Comparison of ENCODE assay signal across 34 mouse cellular contexts in genomic region chrX:9256766-9257165, GRCm38 (mm10). TPM values are rescaled to one million over a fixed set of nuclear protein-coding genes. Genes with fewer than 3 reads are reported as not detected.
A peak's percentile ranks its signal among the peaks of the same experiment; 100 is the strongest.
DNase-seq lines count a peak whose midpoint lies in the region; ATAC-seq and TF ChIP-seq lines count a peak whose summit lies in the region.
"Had no signal": no experiment of that assay in that cellular context is flagged by ENCODE, and none has a peak within 500 bp of the region (broad histone marks: within the 10 kb centered on the region; RNA-seq: fewer than 3 reads in every experiment).

TSS of gene Gm14862 (minus strand) at chrX:9256899.

- peak; percentile 35; the same call in 1 of the 2 replicates for ATAC-seq in stomach, embryonic 15.5 days (ENCODE audit: insufficient read depth, low FRiP score, low read depth)
- ATAC-seq in stomach, postnatal 0 days (ENCODE audit: low FRiP score, low TSS enrichment): no peak
- ATAC-seq in liver, embryonic 14.5 days (ENCODE audit: insufficient read depth): peak; percentile 84
- no peak for ATAC-seq in hindbrain, embryonic 13.5 days (ENCODE audit: low FRiP score)
- ATAC-seq: midbrain, embryonic 13.5 days had no signal

- H3K4me2 ChIP-seq in stomach, embryonic 15.5 days: no peak within 1 kb of the TSS
- H3K4me2 ChIP-seq in stomach, postnatal 0 days (replicated peaks; ENCODE audit: low read depth): no peak within 1 kb of the TSS
- H3K4me2 ChIP-seq in liver, embryonic 14.5 days (ENCODE audit: low read depth): peak within 1 kb of the TSS; percentile 64
- no peak within 1 kb of the TSS for H3K4me2 ChIP-seq in hindbrain, embryonic 13.5 days
- H3K4me2 ChIP-seq: forebrain, embryonic 12.5 days; hindbrain, embryonic 12.5 days; kidney, embryonic 15.5 days; limb, embryonic 12.5 days; midbrain, embryonic 13.5 days; neural tube, embryonic 12.5 days had no signal

- no peaks in the 10 kb centered on the region for H3K36me3 ChIP-seq in stomach, embryonic 15.5 days
- H3K36me3 ChIP-seq in stomach, postnatal 0 days (ENCODE audit: control insufficient read depth, insufficient read depth, low read length): no peaks in the 10 kb centered on the region
- peaks cover 32% of the 10 kb centered on the region for H3K36me3 ChIP-seq in erythroblast, embryonic 14.5 days (ENCODE audit: control insufficient read depth)
- no peaks in the 10 kb centered on the region for H3K36me3 ChIP-seq in liver, embryonic 14.5 days (replicated peaks; ENCODE audit: control insufficient read depth, insufficient read depth, low read depth)
- H3K36me3 ChIP-seq in hindbrain, embryonic 13.5 days: no peaks in the 10 kb centered on the region
- H3K36me3 ChIP-seq: embryonic facial prominence, embryonic 10.5 days; forebrain, embryonic 12.5 days; hindbrain, embryonic 12.5 days; kidney, embryonic 15.5 days; limb, embryonic 12.5 days; midbrain, embryonic 13.5 days; neural tube, embryonic 12.5 days had no signal

- no peaks in the 10 kb centered on the region for H3K9me3 ChIP-seq in stomach, embryonic 15.5 days
- no peaks in the 10 kb centered on the region for H3K9me3 ChIP-seq in stomach, postnatal 0 days (ENCODE audit: control insufficient read depth, low read length)
- H3K9me3 ChIP-seq in erythroblast, embryonic 14.5 days (ENCODE audit: control insufficient read depth, low read length): no peaks in the 10 kb centered on the region
- no peaks in the 10 kb centered on the region for H3K9me3 ChIP-seq in liver, embryonic 14.5 days (ENCODE audit: control insufficient read depth, low read length)
- no peaks in the 10 kb centered on the region for H3K9me3 ChIP-seq in hindbrain, embryonic 13.5 days
- H3K9me3 ChIP-seq: embryonic facial prominence, embryonic 10.5 days; forebrain, embryonic 12.5 days; hindbrain, embryonic 12.5 days; kidney, embryonic 15.5 days; limb, embryonic 12.5 days; midbrain, embryonic 13.5 days; neural tube, embryonic 12.5 days had no signal

- no peak within 1 kb of the TSS for H3K27ac ChIP-seq in stomach, embryonic 15.5 days
- H3K27ac ChIP-seq in stomach, postnatal 0 days (replicated peaks): no peak within 1 kb of the TSS
- H3K27ac ChIP-seq in liver, embryonic 14.5 days: peak within 1 kb of the TSS; percentile 81
- H3K27ac ChIP-seq in hindbrain, embryonic 13.5 days: no peak within 1 kb of the TSS
- H3K27ac ChIP-seq: embryonic facial prominence, embryonic 10.5 days; forebrain, embryonic 12.5 days; hindbrain, embryonic 12.5 days; kidney, embryonic 15.5 days; limb, embryonic 12.5 days; midbrain, embryonic 13.5 days; neural tube, embryonic 12.5 days had no signal

- no peak within 1 kb of the TSS for H3K4me3 ChIP-seq in stomach, embryonic 15.5 days (replicated peaks)
- no peak within 1 kb of the TSS for H3K4me3 ChIP-seq in stomach, postnatal 0 days (ENCODE audit: low read depth, low read length)
- H3K4me3 ChIP-seq in erythroblast, embryonic 14.5 days (replicated peaks): peak within 1 kb of the TSS; percentile 67
- peak within 1 kb of the TSS; percentile 57 to 79 for H3K4me3 ChIP-seq in liver, embryonic 14.5 days (ENCODE audit: insufficient read depth in 1 of 2, low read depth in 2 of 2, low read length in 2 of 2)
- no peak within 1 kb of the TSS for H3K4me3 ChIP-seq in hindbrain, embryonic 13.5 days
- H3K4me3 ChIP-seq: embryonic facial prominence, embryonic 10.5 days; forebrain, embryonic 12.5 days; hindbrain, embryonic 12.5 days; kidney, embryonic 15.5 days; limb, embryonic 12.5 days; midbrain, embryonic 13.5 days; neural tube, embryonic 12.5 days had no signal

- TF ChIP-seq EP300 in stomach, postnatal 0 days (optimal IDR thresholded peaks at IDR 0.05): no peak
- peak; percentile 85 for TF ChIP-seq EP300 in liver, embryonic 14.5 days (IDR thresholded peaks at IDR 0.05; ENCODE audit: low read depth)

- WGBS in stomach, embryonic 15.5 days: 71% methylated on average over 5 of the region's 5 CpGs
- WGBS in stomach, postnatal 0 days: 77% methylated on average over 5 of the region's 5 CpGs
- WGBS in liver, embryonic 14.5 days (ENCODE audit: insufficient replicate concordance): 45% methylated on average over 5 of the region's 5 CpGs
- WGBS in hindbrain, embryonic 13.5 days: 82% methylated on average over 5 of the region's 5 CpGs

- H3K27me3 ChIP-seq in stomach, embryonic 15.5 days (replicated peaks): no peaks in the 10 kb centered on the region
- H3K27me3 ChIP-seq in stomach, postnatal 0 days (ENCODE audit: control insufficient read depth, insufficient read depth, low read length): no peaks in the 10 kb centered on the region
- no peaks in the 10 kb centered on the region for H3K27me3 ChIP-seq in erythroblast, embryonic 14.5 days (ENCODE audit: control insufficient read depth)
- no peaks in the 10 kb centered on the region for H3K27me3 ChIP-seq in liver, embryonic 14.5 days (ENCODE audit: control insufficient read depth, insufficient read depth, low read length)
- H3K27me3 ChIP-seq in hindbrain, embryonic 13.5 days: no peaks in the 10 kb centered on the region
- H3K27me3 ChIP-seq: CH12.LX; forebrain, embryonic 12.5 days; hindbrain, embryonic 12.5 days; kidney, embryonic 15.5 days; limb, embryonic 12.5 days; midbrain, embryonic 13.5 days; neural tube, embryonic 12.5 days had no signal

- H3K9ac ChIP-seq in stomach, embryonic 15.5 days: no peak within 1 kb of the TSS
- H3K9ac ChIP-seq in stomach, postnatal 0 days (ENCODE audit: low read length): no peak within 1 kb of the TSS
- peak within 1 kb of the TSS; percentile 66 for H3K9ac ChIP-seq in liver, embryonic 14.5 days (replicated peaks)
- H3K9ac ChIP-seq in hindbrain, embryonic 13.5 days: no peak within 1 kb of the TSS
- H3K9ac ChIP-seq: forebrain, embryonic 12.5 days; hindbrain, embryonic 12.5 days; kidney, embryonic 15.5 days; limb, embryonic 12.5 days; midbrain, embryonic 13.5 days; neural tube, embryonic 12.5 days had no signal

- TF ChIP-seq CTCF in stomach, postnatal 0 days (IDR thresholded peaks at IDR 0.05; ENCODE audit: low read depth): no peak
- TF ChIP-seq CTCF in liver, embryonic 14.5 days (IDR thresholded peaks at IDR 0.05; ENCODE audit: low read depth): no peak

- H3K4me1 ChIP-seq in stomach, embryonic 15.5 days: no peaks in the 10 kb centered on the region
- H3K4me1 ChIP-seq in stomach, postnatal 0 days (replicated peaks; ENCODE audit: control insufficient read depth, insufficient read depth): no peaks in the 10 kb centered on the region
- peaks cover 64% of the 10 kb centered on the region for H3K4me1 ChIP-seq in erythroblast, embryonic 14.5 days (ENCODE audit: control insufficient read depth)
- peaks cover 18 to 20% of the 10 kb centered on the region in 2 experiments for H3K4me1 ChIP-seq in liver, embryonic 14.5 days (replicated peaks; ENCODE audit: control insufficient read depth in 2 of 2, insufficient read depth in 2 of 2, low read length in 1 of 2)
- no peaks in the 10 kb centered on the region for H3K4me1 ChIP-seq in hindbrain, embryonic 13.5 days (replicated peaks)
- H3K4me1 ChIP-seq: embryonic facial prominence, embryonic 10.5 days; forebrain, embryonic 12.5 days; hindbrain, embryonic 12.5 days; kidney, embryonic 15.5 days; limb, embryonic 12.5 days; midbrain, embryonic 13.5 days; neural tube, embryonic 12.5 days had no signal

- DNase-seq in stomach, postnatal 0 days (ENCODE audit: low spot score): no peak
- peak in 2 of 3 experiments; percentile 52 to 59 for DNase-seq in liver, embryonic 14.5 days (ENCODE audit: low read depth in 3 of 3, low spot score in 3 of 3)
- no peak for DNase-seq in adrenal gland, adult 2 months
- DNase-seq in B cell, adult 2 months: no peak
- no peak for DNase-seq in MN1 (ENCODE audit: low spot score)
- DNase-seq: adrenal gland, adult 8-10 months; cerebellum, adult 9-11 months; gastrocnemius, postnatal 36 days; kidney, adult 11 months; kidney, postnatal 36 days; layer of hippocampus, postnatal 36 days; lung, adult 2 months; lung, postnatal 14 days; right cerebral cortex, postnatal 14 days; thymus, postnatal 14 days had no signal

RNA-seq across cellular contexts. Expression of gene Gm14862, which starts in this region (rescaled TPM):
- 0.39 TPM in 1 of 2 replicates, not detected in the other for polyA plus RNA-seq in stomach, embryonic 15.5 days (2015; fragmentation: Nextera tagmentation; extraction: Ambion mirVana)
- polyA plus RNA-seq in stomach, postnatal 0 days (2015; fragmentation: Nextera tagmentation; extraction: Ambion mirVana): 0.17 TPM in 1 of 2 replicates, not detected in the other
- 0.08 and 0.10 TPM in 2 replicates for polyA plus RNA-seq in erythroblast, embryonic 14.5 days (2012)
- 0.41 and 1.5 TPM in 2 replicates for polyA plus RNA-seq in liver, embryonic 14.5 days (2012; rRNA removed)
- 4.4 and 5.3 TPM in 2 replicates for polyA plus RNA-seq in liver, embryonic 14.5 days (2014; fragmentation: Nextera tagmentation; extraction: Ambion mirVana)
- not detected for total RNA-seq in adrenal gland, adult 2 months (2021)
- polyA plus RNA-seq in adrenal gland, adult 2 months (2012; rRNA removed): not detected in 2 replicates
- not detected in 2 replicates for polyA plus RNA-seq in hindbrain, embryonic 13.5 days (2015; fragmentation: Nextera tagmentation; extraction: Ambion mirVana)
- total RNA-seq: adrenal gland, adult 8-10 months; CH12.LX; gastrocnemius, adult 18-20 months; gastrocnemius, postnatal 36 days; heart, postnatal 25 days; layer of hippocampus, adult 8-10 months; layer of hippocampus, postnatal 36 days; left cerebral cortex, postnatal 14 days; megakaryocyte, adult 5-6 weeks had no signal
- polyA plus RNA-seq: brain, embryonic 14.5 days; cortical plate, adult 2 months; embryonic facial prominence, embryonic 10.5 days; limb, embryonic 12.5 days; lung, adult 2 months; midbrain, embryonic 13.5 days; testis, adult 2 months had no signal

Comparison
In these comparisons a context has a peak if more than half of its experiments do, and no peak if none do; other contexts are left out.
1. Peak in ATAC-seq in stomach, embryonic 15.5 days; RNA of the gene not detected or under 1 TPM.
2. H3K4me3 ChIP-seq: peak in erythroblast, embryonic 14.5 days (single experiment) and liver, embryonic 14.5 days (2 of 2); none in stomach, embryonic 15.5 days (single experiment), stomach, postnatal 0 days (single experiment) and hindbrain, embryonic 13.5 days (single experiment).
3. DNase-seq: peak in liver, embryonic 14.5 days (2 of 3); none in stomach, postnatal 0 days (single experiment), adrenal gland, adult 2 months (single experiment), B cell, adult 2 months (0 of 2) and MN1 (single experiment).